Mouse (Mus musculus) heart, adult 2 months (tissue): Measurements from ENCODE around the gene Coa6.

Experiments
- CTCF ChIP-seq: fragments of 200-600 bp; IDR thresholded peaks from 2 replicates; pipeline ENCODE4 v1.8.1; 2022; ENCODE audit warnings: antibody characterized with exemption, mild to moderate bottlenecking, moderate library complexity
- EP300 ChIP-seq: fragments of 200-500 bp; IDR thresholded peaks from 2 replicates; pipeline ENCODE4 v1.6.1; 2011; ENCODE audit warnings: low read depth, low read length, control low read depth; ENCODE audit not compliant: insufficient read depth
- POLR2A ChIP-seq: fragments of 200-500 bp; IDR thresholded peaks from 2 replicates; pipeline ENCODE4 v1.6.1; 2011; ENCODE audit warnings: mild to moderate bottlenecking, low read depth, low read length, control low read depth; ENCODE audit not compliant: insufficient read depth

DNA sequence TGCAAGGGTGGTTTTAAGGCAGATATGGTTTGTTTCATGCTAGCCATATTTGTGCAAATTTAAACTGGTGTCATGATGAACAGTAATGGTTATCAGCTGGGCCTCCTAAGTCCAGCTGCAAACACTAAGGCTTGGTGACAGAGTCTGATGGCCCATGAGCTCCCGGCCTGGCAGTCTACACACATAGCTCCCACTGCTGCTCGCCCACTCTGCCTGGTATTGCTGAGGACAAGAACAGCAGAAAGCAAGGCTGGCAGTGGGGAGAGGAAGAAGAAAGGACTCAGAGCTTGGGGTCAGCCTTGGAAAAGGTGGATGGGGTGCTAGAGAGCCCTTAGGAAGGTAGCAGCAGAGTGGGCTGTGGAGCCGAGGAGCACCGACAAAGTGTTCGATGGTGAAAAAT lies 7.3 kb downstream of the Coa6 start:
- TF ChIP-seq CTCF (no peak), POLR2A (no peak), EP300 (no peak)
